In genomic region chr6:17251958-17252357, GRCm38 (mm10) we compare ENCODE assay signal across 22 mouse cellular contexts. TPM values are rescaled to one million over a fixed set of nuclear protein-coding genes. Genes with fewer than 3 reads are reported as not detected.
DNase-seq lines count a peak whose midpoint lies in the region; ATAC-seq and TF ChIP-seq lines count a peak whose summit lies in the region.
"Had no signal": no experiment of that assay in that cellular context is flagged by ENCODE, and none has a peak within 500 bp of the region (broad histone marks: within the 10 kb centered on the region; RNA-seq: fewer than 3 reads in every experiment).

No protein-coding gene starts in this region.

- H3K4me2 ChIP-seq in liver, embryonic 11.5 days: no peak overlapping the region
- no peak overlapping the region for H3K4me2 ChIP-seq in liver, postnatal 0 days (ENCODE audit: low read depth, low read length)

- H3K9me3 ChIP-seq in liver, embryonic 11.5 days (ENCODE audit: control insufficient read depth, low read length): no peaks in the 10 kb centered on the region
- no peaks in the 10 kb centered on the region for H3K9me3 ChIP-seq in liver, postnatal 0 days (ENCODE audit: low read length)
- H3K9me3 ChIP-seq: G1E had no signal

- peaks cover 6% of the 10 kb centered on the region; the same call in 1 of the 2 replicates for H3K4me1 ChIP-seq in liver, adult 2 months (ENCODE audit: control insufficient read depth, insufficient read depth, low read length)
- no peaks in the 10 kb centered on the region for H3K4me1 ChIP-seq in liver, embryonic 11.5 days (replicated peaks; ENCODE audit: control insufficient read depth, insufficient read depth, low read length)
- H3K4me1 ChIP-seq in liver, postnatal 0 days (ENCODE audit: insufficient read depth): 0 out of 2 replicates have a peak, but pooled peaks cover 4% of the 10 kb centered on the region

- TF ChIP-seq EP300 in liver, postnatal 0 days (IDR thresholded peaks at IDR 0.05; ENCODE audit: low read depth): no peak

- no peaks in the 10 kb centered on the region for H3K79me2 ChIP-seq in liver, adult 2 months (ENCODE audit: control insufficient read depth, insufficient read depth, low read length)

- no peaks in the 10 kb centered on the region for H3K27me3 ChIP-seq in liver, adult 2 months (ENCODE audit: control insufficient read depth, insufficient read depth, low read length)
- H3K27me3 ChIP-seq in liver, embryonic 11.5 days (replicated peaks; ENCODE audit: control insufficient read depth, insufficient read depth, low read length): no peaks in the 10 kb centered on the region
- no peaks in the 10 kb centered on the region for H3K27me3 ChIP-seq in liver, postnatal 0 days (ENCODE audit: insufficient read depth, low read length)
- H3K27me3 ChIP-seq: CH12.LX, Patski had no signal

- ATAC-seq in liver, embryonic 11.5 days (replicated peaks; ENCODE audit: low FRiP score): no peak
- peak; percentile 59 for ATAC-seq in liver, postnatal 0 days
- ATAC-seq: activated CD4-positive, CD25-positive, alpha-beta regulatory T cell, adult 4 months; CD4-positive, CD25-positive, alpha-beta regulatory T cell, adult 4 months; Patski had no signal

- H3K4me3 ChIP-seq in liver, adult 2 months (ENCODE audit: insufficient read depth, low read depth, low read length): no peak overlapping the region
- no peak overlapping the region for H3K4me3 ChIP-seq in liver, embryonic 11.5 days (ENCODE audit: low read depth, low read length)
- H3K4me3 ChIP-seq in liver, postnatal 0 days (ENCODE audit: low read depth, low read length): no peak overlapping the region

- peak; percentile 71 for DNase-seq in heart, adult 11 months
- no peak for DNase-seq in heart, postnatal 25 days (ENCODE audit: low spot score)
- DNase-seq in liver, adult 2 months (ENCODE audit: extremely low read depth, low read depth, low spot score): peak; percentile 92
- DNase-seq in liver, embryonic 11.5 days (ENCODE audit: low spot score): no peak
- no peak for DNase-seq in liver, postnatal 0 days
- no peak for DNase-seq in liver
- DNase-seq: adrenal gland, adult 2 months; adrenal gland, adult 8-10 months; adrenal gland, postnatal 10 days; adrenal gland, postnatal 14 days; adrenal gland, postnatal 25 days; adrenal gland, postnatal 36 days; B cell, adult 2 months; cerebellum, adult 11 months; cerebellum, adult 11-12 months; cerebellum, adult 18-20 months had no signal

- TF ChIP-seq CTCF in liver, adult 2 months (IDR thresholded peaks at IDR 0.05; ENCODE audit: low read depth, low read length): no peak
- TF ChIP-seq CTCF in liver, postnatal 0 days (IDR thresholded peaks at IDR 0.05; ENCODE audit: low read depth): no peak

- peak overlapping the region; percentile 95 for H3K27ac ChIP-seq in liver, adult 2 months (replicated peaks; ENCODE audit: insufficient read depth, low read depth, low read length)
- no peak overlapping the region for H3K27ac ChIP-seq in liver, embryonic 11.5 days (ENCODE audit: low read depth, low read length)
- no peak overlapping the region for H3K27ac ChIP-seq in liver, postnatal 0 days (ENCODE audit: low read depth)

- TF ChIP-seq POLR2A in liver, adult 2 months (IDR thresholded peaks at IDR 0.05; ENCODE audit: extremely low read depth, insufficient read depth, low read length): no peak

- 13% methylated on average over 1 of the region's 1 CpGs for WGBS in liver, adult 2 months
- 49% methylated on average over 1 of the region's 1 CpGs for WGBS in liver, embryonic 11.5 days
- 55% methylated on average over 1 of the region's 1 CpGs for WGBS in liver, postnatal 0 days (ENCODE audit: insufficient replicate concordance)

- H3K36me3 ChIP-seq in liver, adult 2 months (ENCODE audit: control insufficient read depth, insufficient read depth, low read length): no peaks in the 10 kb centered on the region
- no peaks in the 10 kb centered on the region for H3K36me3 ChIP-seq in liver, embryonic 11.5 days (ENCODE audit: control insufficient read depth, insufficient read depth, low read length)
- H3K36me3 ChIP-seq in liver, postnatal 0 days (replicated peaks; ENCODE audit: insufficient read depth, low read length): no peaks in the 10 kb centered on the region
- H3K36me3 ChIP-seq: G1E had no signal

- intact Hi-C loops in heart, postnatal 25 days (cut with DNase I): no loop called here

- H3K9ac ChIP-seq in liver, adult 2 months (ENCODE audit: low read depth, low read length): no peak overlapping the region
- no peak overlapping the region for H3K9ac ChIP-seq in liver, embryonic 11.5 days (ENCODE audit: low read depth, low read length)
- no peak overlapping the region for H3K9ac ChIP-seq in liver, postnatal 0 days (replicated peaks)

RNA-seq across cellular contexts. Expression of gene Cav2, which starts 29.0 kb away (rescaled TPM):
- 10 to 100 TPM; 51.1 to 56.1 TPM for total RNA-seq in heart, postnatal 25 days (2021)
- total RNA-seq in liver, adult 2 months (2014; rRNA removed): 7.7 and 8.7 TPM in 2 replicates
- polyA plus RNA-seq in liver, adult 2 months (2012; rRNA removed): 2.6 and 2.9 TPM in 2 replicates
- 3.4 and 3.8 TPM in 2 replicates for polyA plus RNA-seq in liver, embryonic 11.5 days (2014; fragmentation: Nextera tagmentation; extraction: Ambion mirVana)
- polyA plus RNA-seq in liver, postnatal 0 days (2015; fragmentation: Nextera tagmentation; extraction: Ambion mirVana): 4.5 and 4.7 TPM in 2 replicates
- total RNA-seq: MEL had no signal
- polyA plus RNA-seq: G1E had no signal

RNA-seq across cellular contexts. Expression of gene Cav1, which starts 54.2 kb away (rescaled TPM):
- 100 to 1,000 TPM; 242 to 304 TPM for total RNA-seq in heart, postnatal 25 days (2021)
- total RNA-seq in liver, adult 2 months (2014; rRNA removed): 3.8 and 4.1 TPM in 2 replicates
- 2.9 and 4.4 TPM in 2 replicates for polyA plus RNA-seq in liver, adult 2 months (2012; rRNA removed)
- polyA plus RNA-seq in liver, embryonic 11.5 days (2014; fragmentation: Nextera tagmentation; extraction: Ambion mirVana): 8.4 and 9.4 TPM in 2 replicates
- polyA plus RNA-seq in liver, postnatal 0 days (2015; fragmentation: Nextera tagmentation; extraction: Ambion mirVana): 6.9 and 7.3 TPM in 2 replicates
- total RNA-seq: CH12.LX, G1E, MEL had no signal
- polyA plus RNA-seq: activated CD4-positive, CD25-positive, alpha-beta regulatory T cell, adult 4 months; CD4-positive, CD25-positive, alpha-beta regulatory T cell, adult 4 months; G1E had no signal

Comparison
In these comparisons a context has a peak if more than half of its experiments do, and no peak if none do; other contexts are left out.
1. DNase-seq: peak in heart, adult 11 months (single experiment) and liver, adult 2 months (single experiment); none in heart, postnatal 25 days (single experiment), liver, embryonic 11.5 days (single experiment), liver, postnatal 0 days (single experiment) and liver (single experiment).